Mouse (Mus musculus): ENCODE measurements at regions not wholly inside any gene's neighbourhood (a gene's known extent, or its start where the extent isn't known, plus 50 kb on each side); places are given as distances from the start of the nearest gene placed in this dataset.

GRCm38 (mm10) chr1:90509371-90509770 is 93.4 kb upstream of the Cops8 start:
- TF ChIP-seq CTCF (IDR thresholded peaks at IDR 0.05; ENCODE audit: insufficient read depth, low read length) (no peak), POLR2A (IDR thresholded peaks at IDR 0.05; ENCODE audit: borderline replicate concordance, extremely low read depth, low read depth, low read length) (no peak)

All from lung, adult 2 months (tissue).